Mouse (Mus musculus): ENCODE data around the gene Slc17a5. TPM values are rescaled to one million over a fixed set of nuclear protein-coding genes. Genes with fewer than 3 reads are reported as not detected.
"Not testable (repeated sequence)": the region's sequence is repeated elsewhere in the genome, so short reads cannot be mapped to it uniquely, and the experiment has no call there.

The Slc17a5 gene
- total RNA-seq, 2 experiments from 2014 or later: 21.1 to 21.7 TPM

DNA sequence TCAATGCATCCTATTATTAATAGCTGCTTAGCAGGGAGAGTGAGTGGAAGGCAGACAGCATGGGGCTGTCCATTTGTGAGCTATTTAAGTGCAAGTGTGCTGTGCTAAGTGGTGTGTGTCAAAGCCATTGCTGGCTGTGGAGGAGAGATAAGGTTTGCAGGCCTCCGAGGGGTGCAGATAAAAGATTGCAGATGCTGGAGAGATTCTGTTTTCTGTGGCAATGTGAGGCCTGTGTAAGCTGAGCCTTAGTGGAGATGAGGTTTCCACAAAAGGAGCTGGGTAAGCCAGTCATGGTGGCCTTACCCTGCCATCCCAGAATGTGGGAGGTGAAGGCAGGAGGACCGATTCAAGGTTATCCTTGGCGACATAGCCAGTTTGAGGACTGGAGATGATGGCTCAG is 71.7 kb downstream of the Slc17a5 start:
- DNase-seq: no peak

DNA sequence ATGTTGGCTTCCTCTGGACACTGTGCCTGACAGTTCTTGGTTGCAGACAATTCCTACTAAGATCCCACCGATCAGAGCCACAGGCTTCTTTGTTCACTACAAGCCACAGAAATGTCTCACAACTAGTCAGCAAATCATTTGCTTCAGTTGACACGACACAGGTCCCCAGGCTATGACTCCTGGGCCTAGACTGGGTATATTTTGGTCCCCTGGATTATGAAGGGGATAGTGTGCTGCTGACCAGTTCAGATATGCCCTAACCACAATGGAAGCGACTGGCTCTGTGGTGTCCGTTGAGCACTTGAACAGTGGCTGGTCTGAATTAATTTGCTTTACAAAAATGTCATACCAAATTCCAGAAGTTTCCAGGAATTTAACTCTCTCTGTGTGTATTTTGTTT is 73.2 kb downstream of the Slc17a5 start:
- DNase-seq: no peak

DNA sequence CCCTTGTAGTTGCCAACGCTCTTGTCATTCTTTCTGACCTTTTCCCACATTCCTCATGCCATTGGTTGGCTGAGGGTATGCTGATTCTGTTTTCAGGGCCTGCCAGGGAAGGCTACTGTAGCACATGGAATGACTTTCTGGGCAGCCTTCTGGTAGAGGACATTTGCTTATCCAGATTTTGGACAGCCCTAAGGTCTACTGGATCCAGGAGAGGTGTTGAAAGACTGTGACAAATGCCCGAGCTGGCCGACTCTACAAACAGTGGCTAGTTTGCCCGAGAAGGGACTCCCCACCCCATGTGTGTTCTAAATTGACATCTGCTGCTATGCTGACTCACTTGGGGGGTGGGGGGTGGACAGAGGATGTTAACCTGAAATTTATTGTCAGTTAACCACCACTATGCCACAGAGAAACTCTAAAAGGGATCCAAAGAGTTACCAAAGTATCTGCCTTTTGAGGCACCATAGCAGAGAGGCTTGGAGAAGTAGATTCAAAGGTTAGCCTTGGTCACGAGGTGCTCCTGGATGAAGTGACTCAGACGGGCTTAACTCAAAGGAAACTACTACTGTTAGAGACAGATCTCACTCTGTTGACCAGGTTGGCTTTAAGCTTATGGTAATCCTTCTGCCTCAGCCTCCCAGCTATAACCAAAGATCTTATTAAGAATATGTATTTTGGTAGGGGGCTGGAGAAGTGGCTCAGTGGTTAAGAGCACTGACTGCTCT is 73.9 kb downstream of the Slc17a5 start:
- no peak for DNase-seq

DNA sequence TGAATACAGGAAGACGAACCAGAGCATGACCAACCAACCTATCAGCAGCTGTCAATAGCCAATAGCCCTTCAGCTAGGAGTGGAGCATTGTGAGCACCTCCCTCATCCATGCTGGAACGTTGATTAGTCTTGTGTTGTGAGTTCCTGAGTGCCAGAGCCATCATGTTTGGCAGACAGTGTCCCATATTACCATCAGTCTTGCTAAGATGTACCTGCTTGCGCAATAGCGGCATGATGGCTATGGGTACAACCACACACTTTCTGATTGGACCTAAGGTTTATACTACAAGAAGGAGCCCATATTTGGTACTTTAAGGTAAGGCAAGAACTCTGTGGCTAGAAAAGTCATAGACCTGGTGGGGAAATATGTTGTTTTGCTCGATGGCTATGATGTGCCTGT is 76.1 kb downstream of the Slc17a5 start:
- DNase-seq: no peak

DNA sequence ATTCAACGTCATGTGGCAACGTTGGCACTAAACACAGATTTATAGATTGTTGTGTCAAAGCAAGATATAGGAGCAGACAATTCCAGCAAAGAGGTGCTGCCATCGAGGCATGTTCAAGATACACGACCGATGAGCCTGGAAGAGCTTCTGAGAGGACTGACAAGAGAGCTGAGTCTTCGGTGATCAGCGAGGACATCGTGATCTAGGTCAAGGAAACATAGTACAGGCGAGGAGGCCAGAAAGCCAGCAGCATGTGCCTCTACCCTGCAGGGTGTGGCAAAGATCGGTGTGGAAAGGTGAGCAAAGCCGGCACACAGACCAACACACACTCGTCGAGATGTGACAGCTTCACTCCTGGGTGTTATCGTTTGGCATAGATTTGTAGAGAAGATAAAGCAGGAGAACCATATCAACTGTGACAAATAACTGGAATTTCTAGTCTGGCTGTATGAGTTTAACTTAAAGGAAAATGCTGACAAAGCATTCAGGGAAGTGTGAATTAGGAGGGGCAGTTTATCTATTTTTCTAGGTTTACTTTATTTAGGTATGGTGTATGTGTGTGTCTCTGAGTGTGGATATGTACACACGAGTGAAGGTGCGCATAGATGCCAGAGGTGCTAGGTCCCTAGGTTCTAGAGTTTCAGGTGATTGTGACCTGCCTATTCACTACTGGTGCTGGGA is 79.6 kb downstream of the Slc17a5 start:
- DNase-seq: no peak

DNA sequence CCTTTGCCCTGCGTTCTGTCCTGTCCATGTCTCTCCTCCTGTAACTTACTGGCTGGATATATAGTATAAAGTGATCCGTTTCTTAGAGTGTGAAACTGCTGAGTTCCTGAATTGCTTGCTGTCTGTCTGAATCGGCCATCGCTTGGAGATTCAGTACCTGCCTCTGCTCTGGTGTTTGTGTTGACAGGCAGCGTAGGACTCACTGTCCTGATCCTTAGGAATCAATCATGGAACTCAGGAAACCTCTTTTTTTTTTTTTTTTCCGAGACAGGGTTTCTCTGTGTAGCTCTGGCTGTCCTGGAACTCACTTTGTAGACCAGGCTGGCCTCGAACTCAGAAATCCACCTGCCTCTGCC is 81.1 kb downstream of the Slc17a5 start:
- DNase-seq: no peak

DNA sequence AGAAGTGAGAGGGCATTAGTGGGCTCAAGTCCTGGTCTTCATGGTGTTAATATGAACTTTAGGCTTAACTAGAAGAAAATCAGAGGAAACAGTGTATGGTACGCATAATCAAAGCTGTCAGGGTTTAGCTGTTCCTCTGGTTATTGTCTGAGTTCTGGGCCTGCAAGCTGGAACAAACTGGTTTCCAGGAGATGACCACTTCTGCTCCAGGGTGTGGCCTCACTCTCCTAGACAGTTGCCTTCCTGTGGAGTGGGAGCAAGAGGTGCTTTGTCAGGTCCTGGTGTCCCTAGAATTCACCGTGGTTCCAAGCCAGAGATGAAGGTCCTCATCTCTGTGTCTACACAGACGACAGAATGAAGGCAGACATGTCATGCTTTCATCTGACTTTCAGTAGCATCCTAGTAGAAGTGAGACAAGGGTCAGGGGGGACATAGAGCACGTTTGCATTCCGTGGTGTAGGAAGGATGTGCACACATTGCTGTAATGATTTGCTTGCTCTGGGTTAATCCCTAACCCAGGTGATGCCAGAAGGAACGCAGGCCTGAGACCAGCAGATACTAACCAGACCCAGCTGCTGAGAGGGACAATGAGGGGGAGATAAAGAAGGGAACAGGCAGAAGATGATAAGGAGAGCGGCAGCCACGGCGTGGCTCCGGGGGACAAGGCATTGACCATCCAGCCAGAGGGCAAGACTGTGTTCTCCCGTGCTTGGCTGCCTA is 81.7 kb downstream of the Slc17a5 start:
- DNase-seq: no peak

DNA sequence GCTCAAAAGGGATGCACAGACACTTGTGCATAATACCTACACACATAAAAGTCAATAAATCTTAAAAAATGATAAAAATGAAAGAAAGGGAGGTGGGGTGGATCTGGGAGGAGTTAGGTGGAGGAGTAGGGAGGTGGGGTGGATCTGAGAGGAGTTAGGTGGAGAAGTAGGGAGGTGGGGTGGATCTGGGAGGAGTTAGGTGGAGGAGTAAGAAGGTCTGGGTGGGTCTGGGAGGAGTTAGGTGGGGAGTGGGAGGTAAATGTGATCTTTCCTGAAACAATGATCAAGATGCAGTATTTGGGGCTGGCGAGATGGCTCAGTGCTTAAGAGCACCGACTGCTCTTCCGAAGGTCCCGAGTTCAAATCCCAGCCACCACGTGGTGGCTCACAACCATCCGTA is 82.6 kb downstream of the Slc17a5 start:
- no peak for DNase-seq

DNA sequence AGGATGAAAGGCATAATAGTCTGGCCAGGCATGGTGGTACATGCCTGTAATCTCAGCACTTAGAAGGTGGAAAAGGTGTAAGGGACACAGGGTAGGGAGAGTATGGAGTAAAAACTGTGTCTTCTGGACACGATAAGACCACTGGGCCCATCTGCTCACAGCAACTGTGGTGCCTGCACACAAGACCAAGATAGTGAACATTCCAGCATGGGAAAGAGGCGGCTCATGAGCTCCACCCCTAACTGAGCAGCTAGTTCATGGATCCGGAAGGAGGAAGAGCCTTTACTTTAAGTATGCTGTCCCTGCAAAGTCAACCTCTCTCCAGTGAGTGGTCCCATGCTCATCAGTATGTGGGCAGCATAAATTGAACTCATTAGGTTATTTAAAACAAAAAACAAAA is 83.2 kb downstream of the Slc17a5 start:
- no peak for DNase-seq

DNA sequence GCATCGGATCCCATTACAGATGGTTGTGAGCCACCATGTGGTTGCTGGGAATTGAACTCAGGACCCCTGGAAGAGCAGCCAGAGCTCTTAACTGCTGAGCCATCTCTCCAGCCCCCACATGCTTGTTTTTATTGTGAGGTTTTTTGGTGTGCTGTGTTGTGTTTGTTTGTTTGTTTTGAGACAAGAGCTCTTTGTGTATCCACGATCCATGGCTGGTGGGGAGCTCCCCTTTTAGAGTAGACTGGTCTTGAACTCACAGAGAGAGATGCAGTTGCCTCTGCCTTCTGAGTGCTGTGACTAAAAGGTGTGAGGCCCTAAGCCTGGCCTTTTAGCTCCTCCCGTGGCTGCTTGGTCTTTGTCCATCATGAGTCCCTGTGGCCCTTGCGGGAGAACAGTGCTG is 83.7 kb downstream of the Slc17a5 start:
- no peak for DNase-seq

DNA sequence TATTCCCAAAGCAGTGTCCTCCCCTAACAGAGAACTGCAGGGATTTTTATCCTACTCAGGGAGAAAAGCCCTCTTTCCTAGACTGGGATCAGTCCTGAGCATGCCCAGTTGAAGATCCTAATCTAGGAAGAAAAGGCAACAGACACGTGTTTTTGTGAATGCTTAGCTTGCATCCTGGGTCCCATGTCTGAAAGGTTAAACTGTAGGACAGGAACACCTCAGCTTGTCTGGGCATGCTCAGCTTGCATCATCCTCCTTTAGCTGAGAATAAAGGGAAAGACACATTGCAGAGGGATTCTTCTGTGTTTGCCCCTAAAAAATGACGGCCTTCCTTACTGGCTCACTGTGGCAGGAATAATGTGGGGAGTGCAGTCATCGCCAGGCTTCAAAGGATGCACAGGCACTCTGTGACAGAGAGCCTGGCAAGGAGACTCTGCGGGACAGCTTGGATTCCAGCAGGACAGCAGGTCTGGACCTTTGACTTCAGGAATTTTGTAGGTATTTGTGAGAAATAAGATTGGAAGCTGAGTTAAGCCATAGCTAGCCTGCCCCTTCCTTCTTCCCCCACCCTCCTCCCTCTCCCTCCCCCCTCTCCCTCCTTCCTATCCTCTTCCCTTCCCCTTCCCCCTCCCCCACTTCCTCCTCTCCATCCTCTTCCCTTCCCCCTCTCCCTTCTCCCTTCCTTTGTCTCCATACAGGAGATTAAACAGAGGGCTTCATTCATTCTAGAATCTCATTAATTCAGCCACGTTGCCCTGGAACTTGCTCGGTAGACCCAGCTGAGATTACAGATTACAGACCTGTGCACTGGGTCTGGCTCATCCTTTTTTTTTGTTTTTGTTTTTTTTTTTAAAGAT is 84.4 kb downstream of the Slc17a5 start:
- DNase-seq: no peak

DNA sequence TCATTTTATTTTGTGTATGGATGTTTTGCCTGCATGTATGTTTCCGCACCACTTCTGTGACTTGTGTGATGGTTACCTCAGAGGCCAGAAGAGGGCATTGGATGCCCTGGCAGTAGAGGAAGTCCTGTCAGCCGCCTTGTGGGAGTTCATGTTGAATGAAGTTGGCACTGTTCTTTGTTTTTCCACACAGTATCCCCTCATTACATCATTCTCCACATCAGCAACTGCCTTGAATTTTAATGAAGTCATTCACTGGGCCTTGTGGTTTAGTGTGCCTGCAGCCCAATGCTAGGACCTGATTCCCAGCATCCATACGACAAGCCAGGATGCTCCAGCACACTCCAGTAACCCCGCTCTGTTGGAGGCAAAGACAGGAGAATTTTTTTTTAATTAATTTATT is 86.6 kb downstream of the Slc17a5 start:
- DNase-seq: no peak

DNA sequence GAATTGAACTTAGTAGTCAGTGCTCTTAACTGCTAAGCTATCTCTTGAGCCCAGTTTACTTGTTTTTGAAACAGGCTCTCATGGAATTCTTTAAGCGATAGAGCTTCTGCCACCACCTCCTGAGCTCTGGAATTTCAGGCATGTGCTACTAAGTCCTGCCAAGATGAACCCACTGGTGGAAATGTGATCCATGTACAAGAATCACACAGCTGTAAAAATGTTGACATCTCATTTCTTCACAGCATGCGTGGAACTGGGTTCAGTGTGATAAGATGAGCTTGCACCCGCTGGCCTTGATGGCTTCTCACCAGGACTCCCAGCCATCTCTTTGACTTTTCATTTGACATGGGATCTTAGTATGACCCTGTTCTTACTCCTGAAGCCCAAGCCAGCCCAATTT is 87.5 kb downstream of the Slc17a5 start:
- DNase-seq: no peak

DNA sequence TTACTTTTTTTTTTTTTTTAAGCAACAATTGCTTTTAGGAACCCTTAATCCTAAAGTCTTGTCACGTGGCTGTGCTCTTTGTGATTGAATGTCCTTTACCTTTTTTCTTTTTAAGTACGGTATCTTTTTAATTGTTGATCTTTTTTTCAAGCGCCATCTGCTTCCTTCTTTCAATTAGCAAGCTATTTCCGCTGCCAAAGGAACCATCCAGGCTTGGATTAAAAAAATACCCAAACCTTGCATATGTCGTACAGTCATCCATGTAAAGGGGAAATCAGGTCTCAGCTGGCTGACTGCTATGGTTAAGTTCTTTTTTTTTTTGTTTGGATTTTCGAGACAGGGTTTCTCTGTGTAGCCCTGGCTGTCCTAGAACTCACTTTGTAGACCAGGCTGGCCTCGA is 94.7 kb downstream of the Slc17a5 start:
- no peak for DNase-seq

DNA sequence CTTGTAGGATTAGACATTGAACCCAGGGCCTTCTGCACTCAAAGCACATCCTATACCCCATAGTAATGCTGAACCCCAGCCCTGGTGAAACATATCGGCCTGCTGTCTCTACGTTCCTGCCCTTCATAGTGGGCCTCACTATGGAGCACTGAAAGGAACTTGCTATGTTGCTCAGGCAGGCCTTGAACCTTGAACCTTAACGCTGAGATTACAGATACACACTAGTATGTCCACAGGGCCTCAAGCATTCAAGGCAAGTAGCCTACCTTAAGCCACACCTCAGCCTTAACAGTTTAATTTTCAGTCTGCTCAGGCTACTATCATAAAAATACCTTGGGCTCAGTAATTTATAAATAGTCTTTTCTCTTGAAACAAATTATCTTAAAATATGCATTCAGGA is 95.6 kb downstream of the Slc17a5 start:
- DNase-seq: no peak

DNA sequence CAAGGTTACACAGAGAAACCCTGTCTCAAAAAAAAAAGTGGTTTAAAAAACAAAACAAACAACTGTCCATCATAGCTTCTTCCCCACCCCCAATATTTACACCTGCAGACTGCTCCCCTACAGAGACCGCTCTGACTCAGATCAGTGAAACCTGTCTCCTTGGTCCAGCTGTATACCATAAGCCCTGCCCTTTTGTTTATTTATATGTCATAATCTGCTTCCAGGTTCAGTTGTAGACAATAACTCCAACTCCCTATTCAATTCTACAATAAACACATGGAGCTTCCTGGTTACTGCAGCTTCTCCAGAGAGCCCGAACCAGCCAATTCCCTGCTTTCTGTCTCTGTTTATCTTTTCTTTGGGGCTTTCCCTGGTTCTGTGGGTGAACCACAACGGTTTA is 96.7 kb downstream of the Slc17a5 start:
- no peak for DNase-seq

DNA sequence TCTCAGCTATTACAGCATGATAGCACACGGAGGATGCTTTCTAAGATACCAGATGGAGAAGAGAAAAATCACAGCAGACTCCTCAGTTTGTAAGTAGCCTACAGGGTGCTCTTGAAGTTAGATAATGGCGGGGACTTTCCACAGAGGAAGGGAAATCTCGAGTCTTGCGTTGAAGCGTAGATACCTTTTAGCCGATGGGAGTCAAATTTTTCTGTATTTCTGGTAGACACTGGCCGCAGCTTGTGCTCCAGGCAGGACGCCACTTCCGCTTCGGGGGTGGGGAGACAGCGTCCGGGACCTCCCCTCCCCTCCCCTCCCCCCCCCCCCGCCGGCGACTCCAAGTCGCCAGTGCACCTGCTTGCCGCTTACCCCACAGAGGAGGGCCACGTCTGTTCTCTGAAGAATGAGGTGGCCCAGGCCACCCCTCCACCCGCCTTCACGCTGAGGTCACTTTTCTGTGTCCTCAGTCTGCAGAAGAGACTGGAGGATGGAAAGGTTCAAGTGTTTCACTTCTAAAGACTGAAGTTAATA is 98.9 kb downstream of the Slc17a5 start, which contains the start of gene Eef1a1:
Gene Eef1a1, minus strand, starts transcription at position 262 of the 531 bp plus-strand sequence.
- DNase-seq: no peak

DNA sequence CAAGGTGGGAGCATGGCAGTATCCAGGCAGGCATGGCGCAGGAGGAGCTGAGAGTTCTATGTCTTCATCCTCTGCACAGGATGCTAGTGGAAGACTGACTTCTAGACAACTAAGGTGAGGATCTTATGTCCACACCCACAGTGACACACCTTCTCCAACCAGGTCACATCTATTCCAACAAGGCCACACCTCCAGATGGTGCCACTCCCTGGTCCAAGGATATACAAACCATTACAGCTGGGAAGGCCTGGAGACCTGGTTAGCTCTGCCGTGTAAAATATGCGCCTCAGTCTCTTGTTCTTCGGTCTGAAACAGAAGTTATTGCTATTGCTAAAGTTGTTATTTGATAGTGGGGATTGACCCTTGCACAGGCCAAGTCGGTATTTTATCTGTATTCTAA is 99.8 kb downstream of the Slc17a5 start:
- DNase-seq: not testable (repeated sequence)
